Mouse (Mus musculus): ENCODE measurements at regions not wholly inside any gene's neighbourhood (a gene's known extent, or its start where the extent isn't known, plus 50 kb on each side); places are given as distances from the start of the nearest gene placed in this dataset.
A peak's percentile ranks its signal among the peaks of the same experiment; 100 is the strongest.

- DNase-seq: no peak
Observed at GRCm38 (mm10) chr13:99847531-99847930, 53.4 kb downstream of the Cartpt start.

- peak; percentile 49 to 61 for DNase-seq
Observed at GRCm38 (mm10) chr13:99842626-99843025, 58.3 kb downstream of the Cartpt start.

- DNase-seq: no peak
Observed at GRCm38 (mm10) chr13:99839446-99839845, 61.4 kb downstream of the Cartpt start.

GRCm38 (mm10) chr13:99837772-99838425, 63.0 kb downstream of the Cartpt start:
- DNase-seq: peak; percentile 24 to 73

GRCm38 (mm10) chr13:99837180-99837579, 63.7 kb downstream of the Cartpt start:
- DNase-seq: no peak

- no peak for DNase-seq
Observed at GRCm38 (mm10) chr13:99836586-99836985, 64.3 kb downstream of the Cartpt start.

GRCm38 (mm10) chr13:99835518-99835917, 65.4 kb downstream of the Cartpt start:
- DNase-seq: no peak

GRCm38 (mm10) chr13:99830080-99830724, 70.7 kb downstream of the Cartpt start:
- no peak for DNase-seq

GRCm38 (mm10) chr13:99827573-99827972, 73.3 kb downstream of the Cartpt start:
- no peak for DNase-seq

GRCm38 (mm10) chr13:99824625-99825024, 76.3 kb downstream of the Cartpt start:
- no peak for DNase-seq

- DNase-seq: no peak
Observed at GRCm38 (mm10) chr13:99816666-99817065, 84.2 kb downstream of the Cartpt start.

- no peak for DNase-seq
Observed at GRCm38 (mm10) chr13:99815786-99816185, 85.1 kb downstream of the Cartpt start.

GRCm38 (mm10) chr13:99814801-99815200, 86.1 kb downstream of the Cartpt start:
- DNase-seq: no peak

GRCm38 (mm10) chr13:99814033-99814556, 86.8 kb downstream of the Cartpt start:
- no peak for DNase-seq

GRCm38 (mm10) chr13:99794448-99794847, 106.4 kb downstream of the Cartpt start:
- DNase-seq: no peak

GRCm38 (mm10) chr13:99793786-99794435, 107.0 kb downstream of the Cartpt start:
- no peak for DNase-seq

GRCm38 (mm10) chr13:99793001-99793400, 107.9 kb downstream of the Cartpt start:
- DNase-seq: no peak

GRCm38 (mm10) chr13:99790951-99791350, 109.9 kb downstream of the Cartpt start:
- DNase-seq: no peak

GRCm38 (mm10) chr13:99787760-99788159, 113.1 kb downstream of the Cartpt start:
- DNase-seq: no peak

GRCm38 (mm10) chr13:99785427-99785826, 115.5 kb downstream of the Cartpt start:
- DNase-seq: no peak

- DNase-seq: no peak
Observed at GRCm38 (mm10) chr13:99784314-99784713, 116.6 kb downstream of the Cartpt start.

GRCm38 (mm10) chr13:99782883-99783721, 117.8 kb downstream of the Cartpt start:
- no peak for DNase-seq

- no peak for DNase-seq
Observed at GRCm38 (mm10) chr13:99781616-99782015, 119.3 kb downstream of the Cartpt start.
